Mouse (Mus musculus) adrenal gland, postnatal 4 days (tissue): ENCODE measurements around the gene St3gal3. TPM values are rescaled to one million over a fixed set of nuclear protein-coding genes. Genes with fewer than 3 reads are reported as not detected.

Experiments used
- DNase-seq, 2 experiments: peaks; one replicate each; pipeline ENCODE4 v3.0.0; 2021 to 2022; ENCODE audit warnings: low spot score in 2 of 2, mixed read lengths in 2 of 2
- total RNA-seq, 2 experiments: library from RNA; stranded (reverse); gene quantifications; 2 replicates each; pipeline ENCODE4 v1.2.3; 2021

Gene St3gal3
- total RNA-seq, 2 experiments from 2014 or later = 21.8 to 26.4 TPM

- no peak for DNase-seq
Measured at GRCm38 (mm10) chr4:118059816-118060475, 74.8 kb downstream of the St3gal3 start.

- no peak for DNase-seq
Measured at GRCm38 (mm10) chr4:118058116-118058677, 76.5 kb downstream of the St3gal3 start.

- DNase-seq = no peak
Measured at GRCm38 (mm10) chr4:118057076-118057475, 77.6 kb downstream of the St3gal3 start.

- DNase-seq = no peak
Measured at GRCm38 (mm10) chr4:118054615-118055014, 80.1 kb downstream of the St3gal3 start.

GRCm38 (mm10) chr4:118053904-118054303 lies 80.8 kb downstream of the St3gal3 start:
- no peak for DNase-seq

GRCm38 (mm10) chr4:118049606-118050302 lies 85.0 kb downstream of the St3gal3 start:
- no peak for DNase-seq

- DNase-seq = no peak
Measured at GRCm38 (mm10) chr4:118044510-118044909, 90.2 kb downstream of the St3gal3 start.

- DNase-seq = no peak
Measured at GRCm38 (mm10) chr4:118043331-118044002, 91.2 kb downstream of the St3gal3 start.

- DNase-seq = no peak
Measured at GRCm38 (mm10) chr4:118042671-118043320, 91.9 kb downstream of the St3gal3 start.

GRCm38 (mm10) chr4:118041145-118041544 lies 93.6 kb downstream of the St3gal3 start:
- no peak for DNase-seq

- no peak for DNase-seq
Measured at GRCm38 (mm10) chr4:118040650-118041049, 94.1 kb downstream of the St3gal3 start.

- no peak for DNase-seq
Measured at GRCm38 (mm10) chr4:118039964-118040363, 94.8 kb downstream of the St3gal3 start.

GRCm38 (mm10) chr4:118038023-118038422 lies 96.7 kb downstream of the St3gal3 start:
- no peak for DNase-seq

GRCm38 (mm10) chr4:118037406-118037805 lies 97.3 kb downstream of the St3gal3 start:
- no peak for DNase-seq

- DNase-seq = no peak
Measured at GRCm38 (mm10) chr4:118036531-118036930, 98.2 kb downstream of the St3gal3 start.

GRCm38 (mm10) chr4:118035090-118035489 lies 99.6 kb downstream of the St3gal3 start:
- no peak for DNase-seq

- DNase-seq = no peak
Measured at GRCm38 (mm10) chr4:118033026-118033425, 101.7 kb downstream of the St3gal3 start.

GRCm38 (mm10) chr4:118031776-118032170 lies 102.9 kb downstream of the St3gal3 start:
- no peak for DNase-seq

GRCm38 (mm10) chr4:118031132-118031775 lies 103.5 kb downstream of the St3gal3 start:
- no peak for DNase-seq

GRCm38 (mm10) chr4:118030330-118030729 lies 104.4 kb downstream of the St3gal3 start:
- DNase-seq = no peak

- DNase-seq = no peak
Measured at GRCm38 (mm10) chr4:118029892-118030291, 104.8 kb downstream of the St3gal3 start.
